Mouse (Mus musculus) midbrain, postnatal 0 days (tissue): ENCODE results near the gene Plbd2. TPM values are rescaled to one million over a fixed set of nuclear protein-coding genes. Genes with fewer than 3 reads are reported as not detected.

ENCODE experiments used
- ATAC-seq: fragments of 200-750 bp; cut with Nextera tagmentation; 2 replicates; pipeline ENCODE4 v1.8.0; 2017; ENCODE audit warnings: moderate number of reproducible peaks, mild to moderate bottlenecking, moderate TSS enrichment, moderate library complexity; ENCODE audit not compliant: low FRiP score
- DNase-seq: peaks from one replicate; pipeline ENCODE4 v3.0.0-alpha.2; 2015; ENCODE audit warnings: low spot score
- H3K27ac ChIP-seq: fragments of 300-500 bp; sonication (generic); 2 replicates; pipeline ENCODE4 v1.5.1; 2014; ENCODE audit warnings: low read depth, mild to moderate bottlenecking, low read length, mixed read lengths
- H3K27me3 ChIP-seq: fragments of 300-500 bp; sonication (generic); 2 replicates; pipeline ENCODE4 v1.6.1; 2014; ENCODE audit warnings: low read length, control low read depth, mixed read lengths; ENCODE audit not compliant: insufficient read depth
- H3K36me3 ChIP-seq: fragments of 300-500 bp; sonication (generic); 2 replicates; pipeline ENCODE4 v1.6.1; 2014; ENCODE audit warnings: low read length, control low read depth, mixed read lengths; ENCODE audit not compliant: insufficient read depth
- H3K4me1 ChIP-seq: fragments of 300-500 bp; sonication (generic); 2 replicates; pipeline ENCODE4 v1.6.1; 2014; ENCODE audit warnings: mild to moderate bottlenecking, control low read depth, antibody characterized with exemption, low read length, mixed read lengths; ENCODE audit not compliant: insufficient read depth
- H3K4me2 ChIP-seq: fragments of 300-500 bp; sonication (generic); 2 replicates; pipeline ENCODE4 v1.6.1; 2014; ENCODE audit warnings: low read depth, mild to moderate bottlenecking, low read length, mixed read lengths; ENCODE audit not compliant: poor library complexity, severe bottlenecking
- H3K4me3 ChIP-seq: fragments of 300-500 bp; sonication (generic); 2 replicates; pipeline ENCODE4 v1.5.1; 2014; ENCODE audit warnings: low read depth, mild to moderate bottlenecking, low read length, moderate library complexity
- H3K9ac ChIP-seq: fragments of 300-500 bp; sonication (generic); replicated peaks from 2 replicates; pipeline ENCODE4 v1.6.1; 2014; ENCODE audit warnings: mild to moderate bottlenecking, low read length, moderate library complexity, mixed read lengths; ENCODE audit not compliant: poor library complexity, severe bottlenecking
- H3K9me3 ChIP-seq: fragments of 300-500 bp; sonication (generic); 2 replicates; pipeline ENCODE4 v1.6.1; 2016; ENCODE audit warnings: low read length, control low read depth
- CTCF ChIP-seq: IDR thresholded peaks from 2 replicates; pipeline ENCODE4 v1.5.1; 2016; ENCODE audit warnings: antibody characterized with exemption, mild to moderate bottlenecking
- WGBS: fragments of 180-500 bp; shearing (Covaris S2); extraction: QIAGEN DNeasy Blood & Tissue Kit; methylation state at CpG from one replicate; pipeline ENCODE4 v1.1.7; 2014; 5-methylcytosine and 5-hydroxymethylcytosine counted together
- polyA plus RNA-seq: library from polyadenylated mRNA; unstranded; fragments of >200 nt; fragmentation: Nextera tagmentation; extraction: Ambion mirVana; gene quantifications from 2 replicates; pipeline ENCODE4 v1.2.1, GENCODE M21; 2015
- total RNA-seq: library from RNA; depleted of rRNA; stranded (reverse); fragments of >200 nt; gene quantifications from 2 replicates; pipeline ENCODE4 v1.2.3, GENCODE M21; 2014

Plbd2 gene
- total and polyA plus RNA-seq, 2 experiments from 2014 or later, result 26.7 to 49.9 TPM

DNA sequence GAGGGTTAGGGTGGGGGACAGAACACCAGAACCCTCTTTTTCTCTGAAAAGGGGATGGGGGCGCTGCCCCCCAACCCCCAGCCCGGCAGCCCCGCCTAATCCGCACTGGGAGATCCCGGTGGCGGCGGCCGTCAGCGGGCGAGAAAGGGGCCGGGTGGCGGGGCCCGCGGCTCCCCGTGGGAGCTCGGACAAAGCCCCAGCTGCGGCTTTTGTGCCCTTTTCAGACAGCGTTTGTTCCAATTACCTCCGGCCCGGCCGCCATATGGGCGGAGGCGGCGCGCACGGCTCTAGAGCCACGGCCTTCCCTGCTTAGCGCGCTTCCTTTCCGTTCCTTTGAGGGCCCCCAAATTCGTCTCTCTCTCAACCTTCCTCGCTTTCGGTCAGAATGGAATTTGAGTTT, 65.4 kb downstream of the Plbd2 start:
- DNase-seq (no peak), ATAC-seq (no peak)
- peak overlapping the region; percentile 54 for H3K4me2 ChIP-seq
- peak overlapping the region; percentile 37 for H3K4me3 ChIP-seq
- WGBS, result 0% methylated on average over 32 of the region's 33 CpGs
- H3K27me3 ChIP-seq, result peaks cover 30% of the 10 kb centered on the region
- H3K4me1 ChIP-seq, result no peaks in the 10 kb centered on the region; the same call in 1 of the 2 replicates
- no peaks in the 10 kb centered on the region for H3K36me3 ChIP-seq
- peak overlapping the region; percentile 80 for H3K27ac ChIP-seq
- TF ChIP-seq CTCF, result no peak
- H3K9ac ChIP-seq, result peak overlapping the region; percentile 73
- no peaks in the 10 kb centered on the region for H3K9me3 ChIP-seq

DNA sequence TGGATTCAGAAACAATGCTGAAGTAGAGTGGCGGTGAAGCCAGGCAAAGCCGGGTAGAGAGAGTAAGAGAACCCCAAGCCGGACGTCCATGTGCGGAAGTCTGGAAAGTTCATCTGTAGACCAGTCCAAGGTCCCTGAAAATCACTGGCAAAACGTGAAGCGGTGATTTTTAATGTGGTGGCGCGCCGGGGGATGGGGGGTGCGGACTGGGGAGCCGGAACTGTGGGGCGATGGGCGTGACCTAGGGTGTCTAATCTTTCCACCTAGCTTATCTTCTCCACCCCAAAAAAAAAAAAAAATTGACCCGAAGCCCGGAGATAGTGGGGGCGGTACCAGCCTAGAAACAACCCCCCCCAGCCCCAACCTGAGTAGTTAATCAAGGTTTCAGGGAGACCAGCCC, 65.9 kb downstream of the Plbd2 start:
- Histone ChIP-seq H3K4me3 (peak overlapping the region; percentile 37), H3K4me2 (peak overlapping the region; percentile 54), H3K4me1 (no peaks in the 10 kb centered on the region; the same call in 1 of the 2 replicates), H3K9ac (peak overlapping the region; percentile 73), H3K9me3 (no peaks in the 10 kb centered on the region), H3K36me3 (no peaks in the 10 kb centered on the region), H3K27me3 (peaks cover 30% of the 10 kb centered on the region), H3K27ac (peak overlapping the region; percentile 80)
- 2% methylated on average over 17 of the region's 17 CpGs for WGBS
- DNase-seq, result no peak
- ATAC-seq, result no peak
- no peak for TF ChIP-seq CTCF

DNA sequence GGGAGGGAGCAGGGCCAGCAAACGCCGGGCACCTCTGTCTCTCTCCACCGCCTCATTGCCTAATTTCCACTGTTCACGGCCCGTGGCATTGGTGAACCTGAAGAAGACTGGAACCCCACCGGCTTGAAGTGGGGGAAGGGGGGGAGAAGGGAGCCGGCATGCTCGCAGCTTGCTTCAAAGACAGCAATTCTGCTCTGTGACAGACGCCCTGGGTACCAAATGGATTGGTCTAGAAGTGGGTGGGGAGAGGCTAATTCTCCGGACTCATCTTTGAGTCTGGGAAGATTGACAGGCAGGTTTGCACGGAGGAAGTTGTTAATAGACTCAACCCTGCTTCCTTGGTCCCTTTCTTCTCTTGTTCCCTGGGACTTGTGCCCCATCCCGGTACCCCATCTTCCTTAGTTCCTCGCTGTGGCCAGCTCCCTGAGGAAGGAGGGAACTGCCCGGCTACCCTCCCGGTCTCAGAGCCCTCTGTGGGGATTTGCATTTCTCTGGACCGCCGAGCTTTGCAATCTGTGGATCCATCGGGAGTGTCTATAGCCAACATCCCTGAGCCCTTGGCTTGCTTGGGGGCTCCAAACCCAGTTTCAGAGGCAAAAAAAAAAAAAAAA, 66.4 kb downstream of the Plbd2 start:
- H3K27me3 ChIP-seq, result peaks cover 34% of the 10 kb centered on the region
- no peaks in the 10 kb centered on the region for H3K36me3 ChIP-seq
- peak overlapping the region; percentile 37 for H3K4me3 ChIP-seq
- ATAC-seq (no peak), DNase-seq (no peak)
- no peaks in the 10 kb centered on the region for H3K9me3 ChIP-seq
- WGBS, result 2% methylated on average over 18 of the region's 18 CpGs
- H3K4me2 ChIP-seq, result peak overlapping the region; percentile 54
- no peaks in the 10 kb centered on the region; the same call in 1 of the 2 replicates for H3K4me1 ChIP-seq
- H3K27ac ChIP-seq, result peak overlapping the region; percentile 80
- TF ChIP-seq CTCF, result no peak
- H3K9ac ChIP-seq, result peak overlapping the region; percentile 73

DNA sequence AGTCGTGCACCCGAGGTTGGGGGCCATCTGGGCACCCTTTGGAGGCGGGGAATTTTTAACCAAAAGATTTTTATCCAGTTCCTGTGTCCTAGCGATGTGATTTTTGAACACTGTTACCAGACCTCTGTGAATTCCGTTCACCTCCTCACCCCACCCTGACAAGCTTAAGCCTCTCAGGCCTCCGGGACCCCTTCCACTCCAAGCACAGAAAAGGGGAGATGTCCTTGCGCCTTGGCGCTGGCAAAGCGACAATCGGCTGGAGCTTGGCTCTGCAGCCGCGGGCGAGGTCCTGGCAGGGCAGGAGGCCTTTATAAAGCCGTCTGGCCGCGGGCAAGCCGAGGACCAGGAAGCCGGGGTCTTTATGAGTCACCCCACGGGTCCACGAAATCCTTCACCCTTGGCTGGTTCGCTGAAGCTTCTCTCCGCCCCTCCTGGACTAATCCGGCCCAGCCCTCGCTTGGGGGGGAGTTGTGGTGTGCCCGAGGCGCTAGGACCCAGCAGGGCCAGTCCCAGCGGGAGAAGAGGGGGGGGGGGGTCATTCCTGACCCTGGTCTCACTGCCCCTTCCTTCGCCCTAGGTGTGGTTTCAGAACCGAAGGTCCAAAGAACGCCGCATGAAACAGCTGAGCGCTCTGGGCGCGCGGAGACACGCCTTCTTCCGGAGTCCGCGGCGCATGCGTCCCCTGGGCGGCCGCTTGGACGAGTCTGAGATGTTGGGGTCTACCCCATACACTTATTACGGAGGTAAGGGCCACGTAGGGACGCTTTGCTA, 67.5 kb downstream of the Plbd2 start:
- ATAC-seq (no peak), DNase-seq (no peak)
- Histone ChIP-seq H3K27ac (peak overlapping the region; percentile 80), H3K4me2 (peak overlapping the region; percentile 54), H3K36me3 (no peaks in the 10 kb centered on the region), H3K4me1 (no peaks in the 10 kb centered on the region; the same call in 1 of the 2 replicates), H3K9ac (peak overlapping the region; percentile 71), H3K9me3 (no peaks in the 10 kb centered on the region), H3K4me3 (peak overlapping the region; percentile 51), H3K27me3 (peaks cover 38% of the 10 kb centered on the region)
- TF ChIP-seq CTCF, result no peak
- WGBS, result under 1% methylated on average over 43 of the region's 47 CpGs

DNA sequence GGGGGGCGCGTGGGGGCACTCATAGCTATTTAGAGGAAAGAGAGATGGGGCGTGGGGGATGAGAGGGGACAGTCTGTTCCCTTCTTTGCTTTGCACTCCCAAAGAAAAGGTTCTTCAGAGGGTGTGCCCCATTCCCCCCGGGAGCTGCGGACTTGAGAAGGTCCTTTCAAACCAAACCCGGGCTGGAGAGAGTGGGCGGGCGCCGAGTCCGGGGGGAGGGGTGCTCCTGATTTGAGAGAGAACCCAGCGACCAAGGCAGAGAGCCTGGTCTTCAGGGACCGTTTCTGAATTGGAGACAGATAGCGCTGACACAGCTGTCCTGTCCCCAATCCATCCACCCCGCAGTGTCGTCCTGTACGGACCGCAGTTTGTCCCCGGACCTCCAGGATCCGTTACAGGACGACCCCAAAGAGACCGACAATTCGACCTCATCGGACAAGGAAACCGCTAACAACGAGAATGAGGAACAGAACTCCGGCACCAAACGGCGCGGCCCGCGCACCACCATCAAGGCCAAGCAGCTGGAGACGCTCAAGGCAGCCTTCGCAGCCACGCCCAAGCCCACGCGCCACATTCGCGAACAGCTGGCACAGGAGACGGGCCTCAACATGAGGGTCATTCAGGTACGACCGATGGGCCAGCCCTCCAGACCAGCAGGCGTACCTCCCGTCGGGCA, 68.3 kb downstream of the Plbd2 start:
- H3K9ac ChIP-seq, result peak overlapping the region; percentile 71

More for the DNA sequence above, 68.3 kb downstream of the Plbd2 start:
- peak overlapping the region; percentile 54 for H3K4me2 ChIP-seq
- H3K4me3 ChIP-seq, result peak overlapping the region; percentile 51
- ATAC-seq, result no peak
- peak overlapping the region; percentile 80 for H3K27ac ChIP-seq
- no peak for TF ChIP-seq CTCF
- WGBS, result 1% methylated on average over 44 of the region's 44 CpGs
- H3K27me3 ChIP-seq, result peaks cover 41% of the 10 kb centered on the region
- H3K36me3 ChIP-seq, result no peaks in the 10 kb centered on the region
- no peak for DNase-seq
- H3K4me1 ChIP-seq, result no peaks in the 10 kb centered on the region; the same call in 1 of the 2 replicates
- no peaks in the 10 kb centered on the region for H3K9me3 ChIP-seq
